Mouse (Mus musculus): Measurements from ENCODE around the gene Fam71d. TPM values are rescaled to one million over a fixed set of nuclear protein-coding genes. Genes with fewer than 3 reads are reported as not detected.

Fam71d gene
- polyA plus RNA-seq (2015; fragmentation: Nextera tagmentation; extraction: Ambion mirVana): not detected in 2 replicates

- Histone ChIP-seq H3K27ac (replicated peaks) (no peak within 1 kb of the TSS), H3K9me3 (ENCODE audit: control insufficient read depth, low read length) (no peaks in the 10 kb centered on the region), H3K4me2 (replicated peaks; ENCODE audit: low read depth) (no peak within 1 kb of the TSS), H3K27me3 (ENCODE audit: control insufficient read depth, insufficient read depth, low read length) (no peaks in the 10 kb centered on the region), H3K4me3 (ENCODE audit: low read depth, low read length) (no peak within 1 kb of the TSS), H3K9ac (ENCODE audit: low read length) (no peak within 1 kb of the TSS), H3K36me3 (ENCODE audit: control insufficient read depth, insufficient read depth, low read length) (no peaks in the 10 kb centered on the region), H3K4me1 (replicated peaks; ENCODE audit: control insufficient read depth, insufficient read depth) (no peaks in the 10 kb centered on the region)
- no peak for ATAC-seq (ENCODE audit: low FRiP score, low TSS enrichment)
- DNase-seq (ENCODE audit: low spot score): no peak
- 73% methylated on average over 1 of the region's 1 CpGs for WGBS
- TF ChIP-seq EP300 (optimal IDR thresholded peaks at IDR 0.05) (no peak), CTCF (IDR thresholded peaks at IDR 0.05; ENCODE audit: low read depth) (no peak)
Observed at GRCm38 (mm10) chr12:78691325-78691724, at the start of gene Fam71d. TSS of gene Fam71d (plus strand) at chr12:78691535.

GRCm38 (mm10) chr12:78643691-78644090 is 47.6 kb upstream of the Fam71d start:
- Histone ChIP-seq H3K4me3 (ENCODE audit: low read depth, low read length) (no peak overlapping the region), H3K9ac (ENCODE audit: low read length) (no peak overlapping the region), H3K36me3 (ENCODE audit: control insufficient read depth, insufficient read depth, low read length) (no peaks in the 10 kb centered on the region), H3K27me3 (ENCODE audit: control insufficient read depth, insufficient read depth, low read length) (no peaks in the 10 kb centered on the region), H3K4me2 (replicated peaks; ENCODE audit: low read depth) (no peak overlapping the region), H3K4me1 (replicated peaks; ENCODE audit: control insufficient read depth, insufficient read depth) (no peaks in the 10 kb centered on the region), H3K9me3 (ENCODE audit: control insufficient read depth, low read length) (no peaks in the 10 kb centered on the region), H3K27ac (replicated peaks) (no peak overlapping the region)
- TF ChIP-seq CTCF (IDR thresholded peaks at IDR 0.05; ENCODE audit: low read depth): no peak
- no peak for TF ChIP-seq EP300 (optimal IDR thresholded peaks at IDR 0.05)
- no peak for ATAC-seq (ENCODE audit: low FRiP score, low TSS enrichment)
- no peak for DNase-seq (ENCODE audit: low spot score)
- 75% methylated on average over 2 of the region's 2 CpGs for WGBS

GRCm38 (mm10) chr12:78645282-78645681 is 46.1 kb upstream of the Fam71d start:
- WGBS: 86% methylated on average over 1 of the region's 1 CpGs
- Histone ChIP-seq H3K27me3 (ENCODE audit: control insufficient read depth, insufficient read depth, low read length) (no peaks in the 10 kb centered on the region), H3K9ac (ENCODE audit: low read length) (no peak overlapping the region), H3K4me3 (ENCODE audit: low read depth, low read length) (no peak overlapping the region), H3K4me1 (replicated peaks; ENCODE audit: control insufficient read depth, insufficient read depth) (no peaks in the 10 kb centered on the region), H3K9me3 (ENCODE audit: control insufficient read depth, low read length) (no peaks in the 10 kb centered on the region), H3K27ac (replicated peaks) (no peak overlapping the region), H3K4me2 (replicated peaks; ENCODE audit: low read depth) (no peak overlapping the region), H3K36me3 (ENCODE audit: control insufficient read depth, insufficient read depth, low read length) (no peaks in the 10 kb centered on the region)
- ATAC-seq (ENCODE audit: low FRiP score, low TSS enrichment) (no peak), DNase-seq (ENCODE audit: low spot score) (no peak)
- TF ChIP-seq EP300 (optimal IDR thresholded peaks at IDR 0.05) (no peak), CTCF (IDR thresholded peaks at IDR 0.05; ENCODE audit: low read depth) (no peak)

- no peak overlapping the region for H3K27ac ChIP-seq (replicated peaks)
- H3K36me3 ChIP-seq (ENCODE audit: control insufficient read depth, insufficient read depth, low read length): no peaks in the 10 kb centered on the region
- H3K4me3 ChIP-seq (ENCODE audit: low read depth, low read length): no peak overlapping the region
- H3K9me3 ChIP-seq (ENCODE audit: control insufficient read depth, low read length): no peaks in the 10 kb centered on the region
- DNase-seq (ENCODE audit: low spot score) (no peak), ATAC-seq (ENCODE audit: low FRiP score, low TSS enrichment) (no peak)
- H3K4me1 ChIP-seq (replicated peaks; ENCODE audit: control insufficient read depth, insufficient read depth): no peaks in the 10 kb centered on the region
- no peaks in the 10 kb centered on the region for H3K27me3 ChIP-seq (ENCODE audit: control insufficient read depth, insufficient read depth, low read length)
- 51% methylated on average over 2 of the region's 2 CpGs for WGBS
- TF ChIP-seq EP300 (optimal IDR thresholded peaks at IDR 0.05) (no peak), CTCF (IDR thresholded peaks at IDR 0.05; ENCODE audit: low read depth) (no peak)
- H3K9ac ChIP-seq (ENCODE audit: low read length): no peak overlapping the region
- no peak overlapping the region for H3K4me2 ChIP-seq (replicated peaks; ENCODE audit: low read depth)
Observed at GRCm38 (mm10) chr12:78659718-78660304, 31.5 kb upstream of the Fam71d start.

- no peaks in the 10 kb centered on the region for H3K9me3 ChIP-seq (ENCODE audit: control insufficient read depth, low read length)
- no peak overlapping the region for H3K27ac ChIP-seq (replicated peaks)
- no peak for TF ChIP-seq CTCF (IDR thresholded peaks at IDR 0.05; ENCODE audit: low read depth)
- no peak for TF ChIP-seq EP300 (optimal IDR thresholded peaks at IDR 0.05)
- no peak overlapping the region for H3K4me3 ChIP-seq (ENCODE audit: low read depth, low read length)
- no peak overlapping the region for H3K4me2 ChIP-seq (replicated peaks; ENCODE audit: low read depth)
- no peak overlapping the region for H3K9ac ChIP-seq (ENCODE audit: low read length)
- no peaks in the 10 kb centered on the region for H3K4me1 ChIP-seq (replicated peaks; ENCODE audit: control insufficient read depth, insufficient read depth)
- ATAC-seq (ENCODE audit: low FRiP score, low TSS enrichment) (no peak), DNase-seq (ENCODE audit: low spot score) (no peak)
- no peaks in the 10 kb centered on the region for H3K36me3 ChIP-seq (ENCODE audit: control insufficient read depth, insufficient read depth, low read length)
- 89% methylated on average over 5 of the region's 5 CpGs for WGBS
- no peaks in the 10 kb centered on the region for H3K27me3 ChIP-seq (ENCODE audit: control insufficient read depth, insufficient read depth, low read length)
Observed at GRCm38 (mm10) chr12:78678101-78678806, 13.1 kb upstream of the Fam71d start.

GRCm38 (mm10) chr12:78678807-78679189 is 12.5 kb upstream of the Fam71d start:
- TF ChIP-seq EP300 (optimal IDR thresholded peaks at IDR 0.05): no peak
- Histone ChIP-seq H3K9me3 (ENCODE audit: control insufficient read depth, low read length) (no peaks in the 10 kb centered on the region), H3K4me2 (replicated peaks; ENCODE audit: low read depth) (no peak overlapping the region), H3K36me3 (ENCODE audit: control insufficient read depth, insufficient read depth, low read length) (no peaks in the 10 kb centered on the region; the same call in 1 of the 2 replicates), H3K27me3 (ENCODE audit: control insufficient read depth, insufficient read depth, low read length) (no peaks in the 10 kb centered on the region), H3K4me3 (ENCODE audit: low read depth, low read length) (no peak overlapping the region), H3K27ac (replicated peaks) (no peak overlapping the region), H3K4me1 (replicated peaks; ENCODE audit: control insufficient read depth, insufficient read depth) (no peaks in the 10 kb centered on the region), H3K9ac (ENCODE audit: low read length) (no peak overlapping the region)
- DNase-seq (ENCODE audit: low spot score) (no peak), ATAC-seq (ENCODE audit: low FRiP score, low TSS enrichment) (no peak)
- WGBS: 81% methylated on average over 2 of the region's 2 CpGs
